Comparison of ENCODE assay signal across 16 mouse cellular contexts in genomic region chr13:32963990-32964753, GRCm38 (mm10). TPM values are rescaled to one million over a fixed set of nuclear protein-coding genes. Genes with fewer than 3 reads are reported as not detected.
DNase-seq lines count a peak whose midpoint lies in the region; ATAC-seq and TF ChIP-seq lines count a peak whose summit lies in the region.
"Had no signal": no experiment of that assay in that cellular context is flagged by ENCODE, and none has a peak within 500 bp of the region (broad histone marks: within the 10 kb centered on the region; RNA-seq: fewer than 3 reads in every experiment).

No protein-coding gene starts in this region.

- H3K4me3 ChIP-seq in heart, embryonic 10.5 days: no peak overlapping the region
- H3K4me3 ChIP-seq in heart, embryonic 11.5 days (ENCODE audit: low read depth, low read length): no peak overlapping the region
- H3K4me3 ChIP-seq in kidney, embryonic 15.5 days (replicated peaks): no peak overlapping the region
- no peak overlapping the region for H3K4me3 ChIP-seq in lung, postnatal 0 days (ENCODE audit: low read depth, low read length)
- H3K4me3 ChIP-seq in embryonic fibroblast, embryonic 13.5 days (ENCODE audit: insufficient read depth, low read length): no peak overlapping the region
- H3K4me3 ChIP-seq in forebrain, embryonic 12.5 days (replicated peaks): no peak overlapping the region

- H3K4me2 ChIP-seq in heart, embryonic 11.5 days: no peak overlapping the region
- H3K4me2 ChIP-seq in kidney, embryonic 15.5 days: no peak overlapping the region
- no peak overlapping the region for H3K4me2 ChIP-seq in lung, postnatal 0 days (replicated peaks; ENCODE audit: low read depth, low read length)
- H3K4me2 ChIP-seq in forebrain, embryonic 12.5 days: no peak overlapping the region

- TF ChIP-seq CTCF in lung, postnatal 0 days (IDR thresholded peaks at IDR 0.05): no peak
- no peak for TF ChIP-seq CTCF in embryonic fibroblast, embryonic 13.5 days (IDR thresholded peaks at IDR 0.05; ENCODE audit: borderline replicate concordance, insufficient read depth, low read length)

- peaks cover 30% of the 10 kb centered on the region for H3K4me1 ChIP-seq in heart, embryonic 10.5 days
- H3K4me1 ChIP-seq in heart, embryonic 11.5 days (ENCODE audit: control insufficient read depth, insufficient read depth, low read length): peaks cover 15% of the 10 kb centered on the region; the same call in 1 of the 2 replicates
- H3K4me1 ChIP-seq in kidney, embryonic 15.5 days: peaks cover 15% of the 10 kb centered on the region
- no peaks in the 10 kb centered on the region for H3K4me1 ChIP-seq in lung, postnatal 0 days (ENCODE audit: insufficient read depth, low read depth, low read length)
- peaks cover 17% of the 10 kb centered on the region for H3K4me1 ChIP-seq in embryonic fibroblast, embryonic 13.5 days (ENCODE audit: control insufficient read depth, insufficient read depth, low read length)
- H3K4me1 ChIP-seq in forebrain, embryonic 12.5 days: no peaks in the 10 kb centered on the region

- TF ChIP-seq POLR2A in embryonic fibroblast, embryonic 13.5 days (IDR thresholded peaks at IDR 0.05; ENCODE audit: low read depth, low read length): no peak

- peak overlapping the region; percentile 86 for H3K27ac ChIP-seq in heart, embryonic 10.5 days
- H3K27ac ChIP-seq in heart, embryonic 11.5 days (ENCODE audit: low read depth, low read length): no peak overlapping the region
- peak overlapping the region; percentile 37; the same call in 1 of the 2 replicates for H3K27ac ChIP-seq in kidney, embryonic 15.5 days
- peak overlapping the region; percentile 93 for H3K27ac ChIP-seq in lung, postnatal 0 days (ENCODE audit: low read length)
- peak overlapping the region; percentile 76 for H3K27ac ChIP-seq in embryonic fibroblast, embryonic 13.5 days (ENCODE audit: insufficient read depth, low read length)
- H3K27ac ChIP-seq in forebrain, embryonic 12.5 days: no peak overlapping the region
- H3K27ac ChIP-seq: hindbrain, embryonic 14.5 days; left cerebral cortex, adult 2 months; limb, embryonic 13.5 days; midbrain, embryonic 10.5 days had no signal

- H3K36me3 ChIP-seq in heart, embryonic 10.5 days: no peaks in the 10 kb centered on the region
- no peaks in the 10 kb centered on the region for H3K36me3 ChIP-seq in heart, embryonic 11.5 days (ENCODE audit: control insufficient read depth, insufficient read depth, low read length)
- no peaks in the 10 kb centered on the region for H3K36me3 ChIP-seq in kidney, embryonic 15.5 days
- no peaks in the 10 kb centered on the region for H3K36me3 ChIP-seq in lung, postnatal 0 days (ENCODE audit: insufficient read depth, low read length)
- H3K36me3 ChIP-seq in forebrain, embryonic 12.5 days (replicated peaks): no peaks in the 10 kb centered on the region
- H3K36me3 ChIP-seq: limb, embryonic 13.5 days; midbrain, embryonic 10.5 days had no signal

- no peaks in the 10 kb centered on the region for H3K27me3 ChIP-seq in heart, embryonic 10.5 days (ENCODE audit: insufficient read depth, poor library complexity, severe bottlenecking)
- no peaks in the 10 kb centered on the region for H3K27me3 ChIP-seq in heart, embryonic 11.5 days (ENCODE audit: control insufficient read depth, insufficient read depth, low read length)
- no peaks in the 10 kb centered on the region for H3K27me3 ChIP-seq in kidney, embryonic 15.5 days
- H3K27me3 ChIP-seq in lung, postnatal 0 days (replicated peaks; ENCODE audit: insufficient read depth, low read length): no peaks in the 10 kb centered on the region
- H3K27me3 ChIP-seq in forebrain, embryonic 12.5 days: no peaks in the 10 kb centered on the region
- H3K27me3 ChIP-seq: CH12.LX; limb, embryonic 13.5 days had no signal

- no peak overlapping the region for H3K9ac ChIP-seq in heart, embryonic 11.5 days (ENCODE audit: low read depth, low read length)
- no peak overlapping the region for H3K9ac ChIP-seq in kidney, embryonic 15.5 days
- H3K9ac ChIP-seq in lung, postnatal 0 days (replicated peaks; ENCODE audit: low read depth): no peak overlapping the region
- no peak overlapping the region for H3K9ac ChIP-seq in forebrain, embryonic 12.5 days
- H3K9ac ChIP-seq: hindbrain, embryonic 14.5 days; limb, embryonic 13.5 days had no signal

- no peak for DNase-seq in heart, embryonic 10.5 days (ENCODE audit: low spot score)
- no peak for DNase-seq in kidney, postnatal 25 days
- peak; percentile 42 for DNase-seq in lung, postnatal 0 days (ENCODE audit: low spot score)
- DNase-seq in lung, postnatal 36 days: no peak
- DNase-seq: cerebellum, adult 18-20 months; thymus, adult 2 months had no signal

- ATAC-seq in heart, embryonic 11.5 days (replicated peaks; ENCODE audit: insufficient number of reproducible peaks, low FRiP score, low TSS enrichment): no peak
- peak; percentile 27; the same call in 1 of the 2 replicates for ATAC-seq in kidney, embryonic 15.5 days (replicated peaks; ENCODE audit: low FRiP score)
- ATAC-seq in lung, postnatal 0 days: peak; percentile 33
- no peak for ATAC-seq in forebrain, embryonic 12.5 days (ENCODE audit: low FRiP score)
- ATAC-seq: forebrain, embryonic 16.5 days had no signal

- WGBS in heart, embryonic 10.5 days: 73% methylated on average over 9 of the region's 9 CpGs
- WGBS in heart, embryonic 11.5 days (ENCODE audit: insufficient replicate concordance): 70% methylated on average over 9 of the region's 9 CpGs
- 73% methylated on average over 9 of the region's 9 CpGs for WGBS in kidney, embryonic 15.5 days
- 47% methylated on average over 9 of the region's 9 CpGs for WGBS in lung, postnatal 0 days
- 86% methylated on average over 9 of the region's 9 CpGs for WGBS in forebrain, embryonic 12.5 days

- TF ChIP-seq EP300 in lung, postnatal 0 days (IDR thresholded peaks at IDR 0.05): peak; percentile 98

- H3K9me3 ChIP-seq in heart, embryonic 10.5 days: no peaks in the 10 kb centered on the region
- H3K9me3 ChIP-seq in heart, embryonic 11.5 days (replicated peaks; ENCODE audit: control insufficient read depth, low read length): no peaks in the 10 kb centered on the region
- H3K9me3 ChIP-seq in kidney, embryonic 15.5 days (replicated peaks): no peaks in the 10 kb centered on the region
- no peaks in the 10 kb centered on the region for H3K9me3 ChIP-seq in lung, postnatal 0 days (ENCODE audit: low read length)
- H3K9me3 ChIP-seq in forebrain, embryonic 12.5 days: no peaks in the 10 kb centered on the region
- H3K9me3 ChIP-seq: limb, embryonic 13.5 days; midbrain, embryonic 10.5 days had no signal

RNA-seq across cellular contexts. Expression of gene Serpinb6b, which starts 0.8 kb away (rescaled TPM):
- polyA plus RNA-seq in heart, embryonic 10.5 days (2016; fragmentation: Nextera tagmentation; extraction: Ambion mirVana): 11.1 and 16.2 TPM in 2 replicates
- 15.7 and 19.3 TPM in 2 replicates for polyA plus RNA-seq in heart, embryonic 11.5 days (2014; fragmentation: Nextera tagmentation; extraction: Ambion mirVana)
- 3.9 and 5.0 TPM in 2 replicates for polyA plus RNA-seq in kidney, embryonic 15.5 days (2015; fragmentation: Nextera tagmentation; extraction: Ambion mirVana)
- polyA plus RNA-seq in lung, postnatal 0 days (2015; fragmentation: Nextera tagmentation; extraction: Ambion mirVana): 232 and 253 TPM in 2 replicates
- 2.2 and 2.4 TPM in 2 replicates for polyA plus RNA-seq in embryonic fibroblast, embryonic 13.5 days (2011; ENCODE audit: insufficient read length, low read depth, missing spikeins)
- 0.49 and 0.52 TPM in 2 replicates for polyA plus RNA-seq in forebrain, embryonic 12.5 days (2016; fragmentation: Nextera tagmentation; extraction: Ambion mirVana)

RNA-seq across cellular contexts. Expression of gene Serpinb9, which starts 38.9 kb away (rescaled TPM):
- 4.2 and 4.4 TPM in 2 replicates for polyA plus RNA-seq in heart, embryonic 10.5 days (2016; fragmentation: Nextera tagmentation; extraction: Ambion mirVana)
- 5.8 and 7.9 TPM in 2 replicates for polyA plus RNA-seq in heart, embryonic 11.5 days (2014; fragmentation: Nextera tagmentation; extraction: Ambion mirVana)
- polyA plus RNA-seq in kidney, embryonic 15.5 days (2015; fragmentation: Nextera tagmentation; extraction: Ambion mirVana): 8.8 and 9.3 TPM in 2 replicates
- polyA plus RNA-seq in lung, postnatal 0 days (2015; fragmentation: Nextera tagmentation; extraction: Ambion mirVana): 75.2 and 83.1 TPM in 2 replicates
- 11.6 and 15.0 TPM in 2 replicates for polyA plus RNA-seq in embryonic fibroblast, embryonic 13.5 days (2011; ENCODE audit: insufficient read length, low read depth, missing spikeins)
- polyA plus RNA-seq in forebrain, embryonic 12.5 days (2016; fragmentation: Nextera tagmentation; extraction: Ambion mirVana): 0.26 and 0.63 TPM in 2 replicates

Comparison
In these comparisons a context has a peak if more than half of its experiments do, and no peak if none do; other contexts are left out.
1. H3K27ac ChIP-seq: peak in heart, embryonic 10.5 days (single experiment), kidney, embryonic 15.5 days (single experiment), lung, postnatal 0 days (single experiment) and embryonic fibroblast, embryonic 13.5 days (single experiment); none in heart, embryonic 11.5 days (single experiment) and forebrain, embryonic 12.5 days (single experiment).
2. ATAC-seq: peak in kidney, embryonic 15.5 days (single experiment) and lung, postnatal 0 days (single experiment); none in heart, embryonic 11.5 days (single experiment) and forebrain, embryonic 12.5 days (single experiment).
3. RNA of gene Serpinb6b, which starts 0.8 kb away (polyA plus RNA-seq): 232 to 253 TPM in lung, postnatal 0 days; 15.7 to 19.3 TPM in heart, embryonic 11.5 days, 11.1 to 16.2 TPM in heart, embryonic 10.5 days, 3.9 to 5.0 TPM in kidney, embryonic 15.5 days, 2.2 to 2.4 TPM in embryonic fibroblast, embryonic 13.5 days and 0.49 to 0.52 TPM in forebrain, embryonic 12.5 days; every median in the first group is over 10 times any median in the second.